Mouse (Mus musculus): ENCODE results near the gene Ctla4. TPM values are rescaled to one million over a fixed set of nuclear protein-coding genes. Genes with fewer than 3 reads are reported as not detected.
A peak's percentile ranks its signal among the peaks of the same experiment; 100 is the strongest.

The Ctla4 gene
- polyA plus RNA-seq (2014; fragmentation: Nextera tagmentation; extraction: Ambion mirVana) = not detected in 2 replicates

- H3K9me3 ChIP-seq (ENCODE audit: control insufficient read depth, low read length) = no peaks in the 10 kb centered on the region
- H3K4me3 ChIP-seq (ENCODE audit: low read depth, low read length) = no peak within 1 kb of the TSS
- ATAC-seq (ENCODE audit: insufficient read depth, low FRiP score, low TSS enrichment) (no peak), DNase-seq (ENCODE audit: low spot score) (no peak)
- H3K27me3 ChIP-seq (ENCODE audit: control insufficient read depth, insufficient read depth, low read length) = no peaks in the 10 kb centered on the region
- no peak within 1 kb of the TSS for H3K27ac ChIP-seq (ENCODE audit: low read depth, low read length)
- no peak within 1 kb of the TSS for H3K4me2 ChIP-seq (ENCODE audit: low read depth)
- H3K4me1 ChIP-seq (ENCODE audit: control insufficient read depth, insufficient read depth, low read length) = no peaks in the 10 kb centered on the region
- no peaks in the 10 kb centered on the region for H3K36me3 ChIP-seq (ENCODE audit: control insufficient read depth, insufficient read depth, low read length)
- 87% methylated on average over 7 of the region's 7 CpGs for WGBS
- H3K9ac ChIP-seq (ENCODE audit: low read length) = no peak within 1 kb of the TSS
Measured at GRCm38 (mm10) chr1:60886981-60887380, at the start of gene Ctla4. Ctla4 (plus strand) TSS chr1:60887000.

- Histone ChIP-seq H3K9ac (ENCODE audit: low read length) (no peak overlapping the region), H3K27ac (ENCODE audit: low read depth, low read length) (no peak overlapping the region), H3K4me3 (ENCODE audit: low read depth, low read length) (no peak overlapping the region), H3K36me3 (ENCODE audit: control insufficient read depth, insufficient read depth, low read length) (no peaks in the 10 kb centered on the region), H3K9me3 (ENCODE audit: control insufficient read depth, low read length) (no peaks in the 10 kb centered on the region), H3K27me3 (ENCODE audit: control insufficient read depth, insufficient read depth, low read length) (no peaks in the 10 kb centered on the region), H3K4me1 (ENCODE audit: control insufficient read depth, insufficient read depth, low read length) (no peaks in the 10 kb centered on the region), H3K4me2 (ENCODE audit: low read depth) (no peak overlapping the region)
- 91% methylated on average over 1 of the region's 1 CpGs for WGBS
- ATAC-seq (ENCODE audit: insufficient read depth, low FRiP score, low TSS enrichment) (no peak), DNase-seq (ENCODE audit: low spot score) (no peak)
Measured at GRCm38 (mm10) chr1:60839161-60839560, 47.6 kb upstream of the Ctla4 start.

- no peaks in the 10 kb centered on the region for H3K9me3 ChIP-seq (ENCODE audit: control insufficient read depth, low read length)
- H3K4me3 ChIP-seq (ENCODE audit: low read depth, low read length) = no peak overlapping the region
- H3K27me3 ChIP-seq (ENCODE audit: control insufficient read depth, insufficient read depth, low read length) = no peaks in the 10 kb centered on the region
- no peak for ATAC-seq (ENCODE audit: insufficient read depth, low FRiP score, low TSS enrichment)
- no peak overlapping the region for H3K27ac ChIP-seq (ENCODE audit: low read depth, low read length)
- no peak for DNase-seq (ENCODE audit: low spot score)
- no peaks in the 10 kb centered on the region for H3K4me1 ChIP-seq (ENCODE audit: control insufficient read depth, insufficient read depth, low read length)
- H3K9ac ChIP-seq (ENCODE audit: low read length) = no peak overlapping the region
- no peak overlapping the region for H3K4me2 ChIP-seq (ENCODE audit: low read depth)
- H3K36me3 ChIP-seq (ENCODE audit: control insufficient read depth, insufficient read depth, low read length) = no peaks in the 10 kb centered on the region
- WGBS = 86% methylated on average over 6 of the region's 7 CpGs
Measured at GRCm38 (mm10) chr1:60845318-60846060, 41.3 kb upstream of the Ctla4 start.

GRCm38 (mm10) chr1:60846616-60847275, 40.1 kb upstream of the Ctla4 start:
- WGBS = 83% methylated on average over 4 of the region's 4 CpGs
- Histone ChIP-seq H3K27ac (ENCODE audit: low read depth, low read length) (no peak overlapping the region), H3K4me1 (ENCODE audit: control insufficient read depth, insufficient read depth, low read length) (no peaks in the 10 kb centered on the region), H3K4me2 (ENCODE audit: low read depth) (no peak overlapping the region), H3K9me3 (ENCODE audit: control insufficient read depth, low read length) (no peaks in the 10 kb centered on the region), H3K36me3 (ENCODE audit: control insufficient read depth, insufficient read depth, low read length) (no peaks in the 10 kb centered on the region), H3K9ac (ENCODE audit: low read length) (no peak overlapping the region), H3K27me3 (ENCODE audit: control insufficient read depth, insufficient read depth, low read length) (no peaks in the 10 kb centered on the region), H3K4me3 (ENCODE audit: low read depth, low read length) (no peak overlapping the region)
- DNase-seq (ENCODE audit: low spot score) (no peak), ATAC-seq (ENCODE audit: insufficient read depth, low FRiP score, low TSS enrichment) (no peak)

- no peak for ATAC-seq (ENCODE audit: insufficient read depth, low FRiP score, low TSS enrichment)
- WGBS = 97% methylated on average over 2 of the region's 2 CpGs
- no peak for DNase-seq (ENCODE audit: low spot score)
- no peak overlapping the region for H3K4me2 ChIP-seq (ENCODE audit: low read depth)
- no peak overlapping the region for H3K27ac ChIP-seq (ENCODE audit: low read depth, low read length)
- no peaks in the 10 kb centered on the region for H3K9me3 ChIP-seq (ENCODE audit: control insufficient read depth, low read length)
- H3K27me3 ChIP-seq (ENCODE audit: control insufficient read depth, insufficient read depth, low read length) = no peaks in the 10 kb centered on the region
- no peaks in the 10 kb centered on the region for H3K36me3 ChIP-seq (ENCODE audit: control insufficient read depth, insufficient read depth, low read length)
- no peaks in the 10 kb centered on the region for H3K4me1 ChIP-seq (ENCODE audit: control insufficient read depth, insufficient read depth, low read length)
- no peak overlapping the region for H3K9ac ChIP-seq (ENCODE audit: low read length)
- H3K4me3 ChIP-seq (ENCODE audit: low read depth, low read length) = no peak overlapping the region
Measured at GRCm38 (mm10) chr1:60849112-60849511, 37.7 kb upstream of the Ctla4 start.

- DNase-seq (ENCODE audit: low spot score) (no peak), ATAC-seq (ENCODE audit: insufficient read depth, low FRiP score, low TSS enrichment) (no peak)
- Histone ChIP-seq H3K36me3 (ENCODE audit: control insufficient read depth, insufficient read depth, low read length) (no peaks in the 10 kb centered on the region), H3K9ac (ENCODE audit: low read length) (no peak overlapping the region), H3K9me3 (ENCODE audit: control insufficient read depth, low read length) (no peaks in the 10 kb centered on the region), H3K4me1 (ENCODE audit: control insufficient read depth, insufficient read depth, low read length) (no peaks in the 10 kb centered on the region), H3K4me3 (ENCODE audit: low read depth, low read length) (no peak overlapping the region), H3K27ac (ENCODE audit: low read depth, low read length) (no peak overlapping the region), H3K27me3 (ENCODE audit: control insufficient read depth, insufficient read depth, low read length) (no peaks in the 10 kb centered on the region), H3K4me2 (ENCODE audit: low read depth) (no peak overlapping the region)
- WGBS = 89% methylated on average over 4 of the region's 4 CpGs
Measured at GRCm38 (mm10) chr1:60849816-60850215, 37.0 kb upstream of the Ctla4 start.

- no peaks in the 10 kb centered on the region for H3K27me3 ChIP-seq (ENCODE audit: control insufficient read depth, insufficient read depth, low read length)
- H3K27ac ChIP-seq (ENCODE audit: low read depth, low read length) = peak overlapping the region; percentile 62
- no peaks in the 10 kb centered on the region for H3K36me3 ChIP-seq (ENCODE audit: control insufficient read depth, insufficient read depth, low read length)
- peak; percentile 72 for DNase-seq (ENCODE audit: low spot score)
- no peaks in the 10 kb centered on the region for H3K9me3 ChIP-seq (ENCODE audit: control insufficient read depth, low read length)
- H3K4me2 ChIP-seq (ENCODE audit: low read depth) = no peak overlapping the region
- ATAC-seq (ENCODE audit: insufficient read depth, low FRiP score, low TSS enrichment) = peak; percentile 88
- H3K9ac ChIP-seq (ENCODE audit: low read length) = no peak overlapping the region
- no peaks in the 10 kb centered on the region for H3K4me1 ChIP-seq (ENCODE audit: control insufficient read depth, insufficient read depth, low read length)
- no peak overlapping the region for H3K4me3 ChIP-seq (ENCODE audit: low read depth, low read length)
- WGBS = 41% methylated on average over 8 of the region's 8 CpGs
Measured at GRCm38 (mm10) chr1:60851041-60851781, 35.6 kb upstream of the Ctla4 start.

GRCm38 (mm10) chr1:60852075-60852769, 34.6 kb upstream of the Ctla4 start:
- H3K27ac ChIP-seq (ENCODE audit: low read depth, low read length) = no peak overlapping the region
- WGBS = 55% methylated on average over 10 of the region's 10 CpGs
- H3K4me2 ChIP-seq (ENCODE audit: low read depth) = no peak overlapping the region

More at GRCm38 (mm10) chr1:60852075-60852769, 34.6 kb upstream of the Ctla4 start:
- Histone ChIP-seq H3K36me3 (ENCODE audit: control insufficient read depth, insufficient read depth, low read length) (no peaks in the 10 kb centered on the region), H3K4me3 (ENCODE audit: low read depth, low read length) (no peak overlapping the region), H3K27me3 (ENCODE audit: control insufficient read depth, insufficient read depth, low read length) (no peaks in the 10 kb centered on the region), H3K9me3 (ENCODE audit: control insufficient read depth, low read length) (no peaks in the 10 kb centered on the region), H3K4me1 (ENCODE audit: control insufficient read depth, insufficient read depth, low read length) (no peaks in the 10 kb centered on the region), H3K9ac (ENCODE audit: low read length) (no peak overlapping the region)
- no peak for DNase-seq (ENCODE audit: low spot score)
- no peak for ATAC-seq (ENCODE audit: insufficient read depth, low FRiP score, low TSS enrichment)
